Mouse (Mus musculus) bone marrow macrophage, adult 2 months (primary cell): ENCODE results near the gene Hipk4.

Experiments used
- CTCF ChIP-seq: IDR thresholded peaks from 2 replicates; pipeline ENCODE4 v1.5.1; 2012; ENCODE audit warnings: low read depth, mild to moderate bottlenecking, low read length, moderate library complexity
- POLR2A ChIP-seq: IDR thresholded peaks from 2 replicates; pipeline ENCODE4 v1.6.1; 2012; ENCODE audit warnings: mild to moderate bottlenecking, low read depth, low read length, borderline replicate concordance

GRCm38 (mm10) chr7:27518314-27518713 lies 4.8 kb upstream of the Hipk4 start:
- TF ChIP-seq POLR2A, result no peak
- TF ChIP-seq CTCF, result no peak
